Mouse (Mus musculus) lung, embryonic 14.5 days (tissue): ENCODE data around the gene Hes1. TPM values are rescaled to one million over a fixed set of nuclear protein-coding genes. Genes with fewer than 3 reads are reported as not detected.
"Not testable (repeated sequence)": the region's sequence is repeated elsewhere in the genome, so short reads cannot be mapped to it uniquely, and the experiment has no call there.

ENCODE experiments used
- ATAC-seq: fragments of 200-750 bp; cut with Nextera tagmentation; 2 replicates; pipeline ENCODE4 v1.8.0; 2017; ENCODE audit warnings: mild to moderate bottlenecking, moderate TSS enrichment, moderate library complexity; ENCODE audit not compliant: insufficient read depth
- DNase-seq: peaks from one replicate; pipeline ENCODE4 v3.0.0-alpha.2; 2015
- H3K27ac ChIP-seq: fragments of 300-500 bp; sonication (generic); 2 replicates; pipeline ENCODE4 v1.5.1; 2014; ENCODE audit warnings: low read depth, mild to moderate bottlenecking, moderate library complexity
- H3K27me3 ChIP-seq: fragments of 300-500 bp; sonication (generic); 2 replicates; pipeline ENCODE4 v1.6.1; 2014; ENCODE audit warnings: low read length, control low read depth; ENCODE audit not compliant: insufficient read depth
- H3K36me3 ChIP-seq: fragments of 300-500 bp; sonication (generic); 2 replicates; pipeline ENCODE4 v1.6.1; 2014; ENCODE audit warnings: control low read depth; ENCODE audit not compliant: insufficient read depth
- H3K4me1 ChIP-seq: fragments of 300-500 bp; sonication (generic); 2 replicates; pipeline ENCODE4 v1.6.1; 2014; ENCODE audit warnings: antibody characterized with exemption, control low read depth; ENCODE audit not compliant: insufficient read depth
- H3K4me2 ChIP-seq: fragments of 300-500 bp; sonication (generic); 2 replicates; pipeline ENCODE4 v1.6.1; 2014; ENCODE audit warnings: mild to moderate bottlenecking
- H3K4me3 ChIP-seq: fragments of 300-500 bp; sonication (generic); 2 replicates; pipeline ENCODE4 v1.5.1; 2014; ENCODE audit warnings: low read depth, low read length
- H3K9ac ChIP-seq: fragments of 300-500 bp; sonication (generic); 2 replicates; pipeline ENCODE4 v1.6.1; 2014
- H3K9me3 ChIP-seq: fragments of 300-500 bp; sonication (generic); 2 replicates; pipeline ENCODE4 v1.6.1; 2016; ENCODE audit warnings: low read depth, low read length, control low read depth
- CTCF ChIP-seq: IDR thresholded peaks from 2 replicates; pipeline ENCODE4 v1.5.1; 2016; ENCODE audit warnings: antibody characterized with exemption, low read depth
- WGBS: fragments of 180-500 bp; shearing (Covaris S2); extraction: QIAGEN DNeasy Blood & Tissue Kit; methylation state at CpG from one replicate; pipeline ENCODE4 v1.1.7; 2014; 5-methylcytosine and 5-hydroxymethylcytosine counted together
- polyA plus RNA-seq: library from polyadenylated mRNA; unstranded; fragments of >200 nt; fragmentation: Nextera tagmentation; extraction: Ambion mirVana; gene quantifications from 2 replicates; pipeline ENCODE4 v1.2.1, GENCODE M21; 2014

Gene Hes1
- polyA plus RNA-seq, 1 experiment from 2014 or later: 52.9 TPM

DNA sequence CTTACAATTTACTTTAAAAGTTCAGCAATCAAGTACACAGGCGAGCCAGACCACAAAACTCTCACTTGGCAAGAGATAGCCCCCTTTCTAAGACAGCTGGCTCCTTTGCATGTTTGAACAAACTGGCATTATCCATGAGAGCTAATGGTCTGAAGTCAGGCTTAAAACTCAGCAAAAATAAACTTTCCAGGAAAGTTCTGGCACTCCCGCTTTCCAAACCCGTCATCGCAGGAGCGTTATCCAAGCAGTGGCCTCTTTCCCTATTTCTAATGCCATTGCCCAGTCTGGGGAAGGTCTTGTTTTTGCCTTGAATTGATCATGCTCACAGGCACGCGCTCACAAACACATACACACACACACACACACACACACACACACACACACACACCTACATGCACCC, 41.3 kb downstream of the Hes1 start:
- H3K27ac ChIP-seq: no peak overlapping the region
- no peaks in the 10 kb centered on the region for H3K27me3 ChIP-seq
- H3K4me1 ChIP-seq: peaks cover 9% of the 10 kb centered on the region
- TF ChIP-seq CTCF: no peak
- H3K9ac ChIP-seq: no peak overlapping the region
- H3K4me2 ChIP-seq: no peak overlapping the region
- no peak overlapping the region for H3K4me3 ChIP-seq
- ATAC-seq: no peak
- WGBS: 79% methylated on average over 7 of the region's 7 CpGs
- H3K36me3 ChIP-seq: no peaks in the 10 kb centered on the region
- H3K9me3 ChIP-seq: peaks cover 4% of the 10 kb centered on the region; the same call in 1 of the 2 replicates
- DNase-seq: no peak

DNA sequence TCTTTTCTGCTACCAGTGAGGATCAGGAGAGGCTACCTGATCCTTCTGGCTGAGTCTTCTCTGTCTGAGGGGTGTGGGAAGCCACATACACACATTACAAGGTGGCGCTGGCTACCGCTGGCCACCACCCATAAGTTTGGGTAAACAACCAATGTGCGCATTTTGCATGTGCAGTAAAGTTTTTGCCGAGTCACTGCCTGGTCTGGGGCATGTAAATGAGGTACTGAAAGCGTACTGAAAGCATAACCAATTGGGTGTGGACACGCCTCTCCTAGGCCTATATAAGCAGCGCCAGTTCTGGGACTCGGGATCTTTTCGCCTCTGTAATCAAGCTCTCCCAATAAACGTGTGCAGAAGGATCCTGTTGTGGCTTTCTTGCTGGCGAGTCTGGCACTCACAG, 44.0 kb downstream of the Hes1 start:
- H3K4me1 ChIP-seq: peaks cover 12% of the 10 kb centered on the region
- WGBS: 86% methylated on average over 11 of the region's 11 CpGs
- not testable (repeated sequence) for H3K27ac ChIP-seq, H3K36me3 ChIP-seq, DNase-seq, H3K9ac ChIP-seq, ATAC-seq, H3K4me2 ChIP-seq, H3K4me3 ChIP-seq, H3K9me3 ChIP-seq, H3K27me3 ChIP-seq

DNA sequence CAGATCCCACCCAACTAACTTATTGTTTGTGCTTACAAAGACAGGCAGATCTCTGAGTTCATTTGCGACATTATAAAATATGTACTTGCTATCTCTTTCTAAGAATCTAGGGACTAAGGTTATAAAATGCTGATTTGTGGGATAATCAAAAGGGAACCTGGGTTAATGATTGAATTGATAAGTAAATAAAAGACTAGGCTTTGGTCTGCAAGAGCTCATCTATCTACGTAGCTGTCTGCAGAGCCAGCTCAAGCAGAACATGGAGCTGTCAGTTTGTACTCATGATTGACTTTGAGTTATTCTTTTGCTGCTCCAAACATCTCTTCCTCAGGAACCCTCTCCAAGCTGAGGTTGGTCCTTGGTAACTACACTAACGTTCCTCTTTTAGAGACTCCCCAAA, 46.3 kb downstream of the Hes1 start:
- ATAC-seq: no peak
- H3K4me1 ChIP-seq: peaks cover 22% of the 10 kb centered on the region
- TF ChIP-seq CTCF: no peak

DNA sequence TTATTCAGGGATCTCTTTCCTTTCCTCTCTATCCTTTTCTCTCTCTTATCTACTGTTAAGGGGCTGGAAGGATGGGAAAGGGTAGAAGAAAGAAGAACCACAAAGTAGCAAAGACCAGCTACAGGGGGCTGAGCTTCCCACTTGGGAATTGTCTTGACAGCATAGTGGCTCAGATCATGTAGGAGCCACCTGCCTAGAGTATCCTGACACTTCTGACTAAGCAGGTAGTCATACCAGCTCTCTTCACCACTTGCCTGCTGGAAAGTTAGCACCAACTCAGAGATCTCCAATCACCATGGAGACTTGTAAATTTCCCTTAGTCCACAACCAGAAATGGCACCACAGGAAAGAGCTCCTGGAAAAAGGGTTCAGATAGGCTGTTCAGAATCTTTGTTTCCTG, 46.9 kb downstream of the Hes1 start:
- peaks cover 22% of the 10 kb centered on the region for H3K4me1 ChIP-seq
- no peak overlapping the region for H3K27ac ChIP-seq
- no peak overlapping the region for H3K9ac ChIP-seq
- TF ChIP-seq CTCF: no peak
- H3K9me3 ChIP-seq: peaks cover 7% of the 10 kb centered on the region; the same call in 1 of the 2 replicates
- no peaks in the 10 kb centered on the region for H3K36me3 ChIP-seq
- no peak overlapping the region for H3K4me3 ChIP-seq
- no peak overlapping the region for H3K4me2 ChIP-seq
- ATAC-seq: no peak
- H3K27me3 ChIP-seq: no peaks in the 10 kb centered on the region
- DNase-seq: no peak

More for the DNA sequence above, 46.3 kb downstream of the Hes1 start:
- H3K4me2 ChIP-seq: no peak overlapping the region
- H3K9ac ChIP-seq: no peak overlapping the region
- no peak for DNase-seq
- H3K36me3 ChIP-seq: no peaks in the 10 kb centered on the region
- H3K4me3 ChIP-seq: no peak overlapping the region
- no peak overlapping the region for H3K27ac ChIP-seq
- 94% methylated on average over 3 of the region's 3 CpGs for WGBS
- H3K9me3 ChIP-seq: peaks cover 7% of the 10 kb centered on the region; the same call in 1 of the 2 replicates
- no peaks in the 10 kb centered on the region for H3K27me3 ChIP-seq

DNA sequence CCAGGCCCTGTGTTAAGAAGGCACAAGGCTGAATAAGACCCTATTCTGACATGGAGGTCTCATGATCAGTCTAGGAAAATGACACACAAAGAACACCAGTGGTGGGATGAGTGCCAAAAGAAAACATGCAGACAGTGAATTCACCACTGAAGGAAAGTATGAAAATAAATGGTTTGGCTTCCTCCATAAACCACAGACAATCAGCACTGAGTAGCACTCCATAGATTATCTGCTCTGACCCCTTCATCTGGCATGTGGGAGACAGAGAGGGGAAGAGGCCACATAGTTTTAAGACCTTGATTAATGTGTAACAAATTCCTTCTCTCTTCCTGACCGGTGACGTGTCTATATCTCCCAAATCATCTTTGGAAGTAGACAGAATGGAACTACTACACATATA, 47.4 kb downstream of the Hes1 start:
- peak; percentile 53; the same call in 1 of the 2 replicates for ATAC-seq

DNA sequence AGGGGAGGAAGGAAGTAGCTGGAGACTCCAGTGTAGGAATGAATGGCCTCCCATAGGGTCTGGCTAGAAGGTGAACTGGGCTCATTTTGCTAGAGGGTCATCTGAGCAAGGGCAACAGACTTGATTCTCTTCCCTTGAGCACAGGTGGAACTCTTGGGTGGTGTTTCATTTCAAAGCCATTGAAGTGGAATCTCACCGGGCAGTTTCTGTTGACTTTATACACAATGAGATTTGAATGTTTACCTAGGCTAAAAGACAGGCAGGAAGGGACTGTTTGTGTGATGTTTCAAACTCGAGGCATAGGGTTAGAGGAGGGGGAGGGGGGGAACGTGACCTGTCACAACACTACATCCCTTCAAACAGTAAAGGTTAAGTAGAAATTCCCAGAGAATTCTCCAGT, 49.0 kb downstream of the Hes1 start:
- peak; percentile 31; the same call in 1 of the 2 replicates for ATAC-seq

More for the DNA sequence above, 47.4 kb downstream of the Hes1 start:
- no peak overlapping the region for H3K9ac ChIP-seq
- no peaks in the 10 kb centered on the region for H3K36me3 ChIP-seq
- H3K27me3 ChIP-seq: no peaks in the 10 kb centered on the region
- no peak overlapping the region for H3K27ac ChIP-seq
- H3K4me2 ChIP-seq: no peak overlapping the region
- H3K4me3 ChIP-seq: no peak overlapping the region
- no peak for TF ChIP-seq CTCF
- whole genome bisulfite sequencing: 7% methylated on average over 2 of the region's 2 CpGs
- peak; percentile 74 for DNase-seq
- peaks cover 7% of the 10 kb centered on the region; the same call in 1 of the 2 replicates for H3K9me3 ChIP-seq
- H3K4me1 ChIP-seq: peaks cover 22% of the 10 kb centered on the region

DNA sequence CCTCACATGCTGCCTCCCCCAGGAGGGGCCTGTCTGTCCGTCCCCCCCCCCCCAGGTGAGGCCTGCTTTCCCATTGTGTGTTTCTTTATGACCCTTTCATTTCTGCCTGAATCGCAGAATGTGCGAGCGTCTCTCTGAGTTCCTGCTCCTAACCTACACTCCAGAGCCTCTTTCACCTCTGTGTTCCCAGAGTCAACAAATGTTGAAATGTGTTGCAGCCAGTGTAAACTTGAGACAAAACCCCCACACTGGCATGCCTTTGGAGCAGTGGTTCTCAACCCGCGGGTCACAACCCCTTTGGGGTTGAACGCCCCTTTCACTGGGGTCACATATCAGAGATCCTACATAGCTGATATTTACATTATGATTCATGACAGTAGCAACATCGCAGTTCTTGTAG, 49.6 kb downstream of the Hes1 start:
- no peak for TF ChIP-seq CTCF
- 55% methylated on average over 8 of the region's 8 CpGs for WGBS
- Histone ChIP-seq H3K9me3 (peaks cover 7% of the 10 kb centered on the region; the same call in 1 of the 2 replicates), H3K4me1 (peaks cover 22% of the 10 kb centered on the region), H3K9ac (no peak overlapping the region), H3K36me3 (no peaks in the 10 kb centered on the region), H3K27ac (peak overlapping the region; percentile 82), H3K4me2 (0 out of 2 replicates have a peak overlapping the region, but pooled peaks have one; percentile 10), H3K27me3 (no peaks in the 10 kb centered on the region), H3K4me3 (no peak overlapping the region)
- DNase-seq: no peak
- ATAC-seq: no peak

More for the DNA sequence above, 49.0 kb downstream of the Hes1 start:
- peak; percentile 60 for DNase-seq
- Histone ChIP-seq H3K4me1 (peaks cover 22% of the 10 kb centered on the region), H3K9me3 (peaks cover 7% of the 10 kb centered on the region; the same call in 1 of the 2 replicates), H3K4me2 (0 out of 2 replicates have a peak overlapping the region, but pooled peaks have one; percentile 10), H3K36me3 (no peaks in the 10 kb centered on the region), H3K27me3 (no peaks in the 10 kb centered on the region), H3K27ac (peak overlapping the region; percentile 82), H3K9ac (no peak overlapping the region), H3K4me3 (no peak overlapping the region)
- TF ChIP-seq CTCF: no peak
- WGBS: 8% methylated on average over 3 of the region's 3 CpGs
